Mouse (Mus musculus) intestine, embryonic 16.5 days (tissue): ENCODE measurements at regions not wholly inside any gene's neighbourhood (a gene's known extent, or its start where the extent isn't known, plus 50 kb on each side); places are given as distances from the start of the nearest gene placed in this dataset.

Experiments used
- ATAC-seq: fragments of 200-750 bp; cut with Nextera tagmentation; 2 replicates; pipeline ENCODE4 v1.8.0; 2017; ENCODE audit warnings: moderate TSS enrichment, moderate library complexity
- H3K27ac ChIP-seq: fragments of 300-500 bp; sonication (generic); 2 replicates; pipeline ENCODE4 v1.5.1; 2014; ENCODE audit warnings: mild to moderate bottlenecking, low read length
- H3K27me3 ChIP-seq: fragments of 300-500 bp; sonication (generic); replicated peaks from 2 replicates; pipeline ENCODE4 v1.6.1; 2014; ENCODE audit warnings: low read length, control low read depth, mixed read lengths; ENCODE audit not compliant: control insufficient read depth, insufficient read depth
- H3K36me3 ChIP-seq: fragments of 300-500 bp; sonication (generic); 2 replicates; pipeline ENCODE4 v1.6.1; 2014; ENCODE audit warnings: low read length, control low read depth; ENCODE audit not compliant: control insufficient read depth, insufficient read depth
- H3K4me1 ChIP-seq: fragments of 300-500 bp; sonication (generic); 2 replicates; pipeline ENCODE4 v1.6.1; 2014; ENCODE audit warnings: low read length, control low read depth, mixed read lengths; ENCODE audit not compliant: control insufficient read depth, insufficient read depth
- H3K4me2 ChIP-seq: fragments of 300-500 bp; sonication (generic); 2 replicates; pipeline ENCODE4 v1.6.1; 2014; ENCODE audit warnings: low read depth, low read length, control low read depth
- H3K4me3 ChIP-seq: fragments of 300-500 bp; sonication (generic); 2 replicates; pipeline ENCODE4 v1.5.1; 2014; ENCODE audit warnings: mild to moderate bottlenecking, low read length
- H3K9ac ChIP-seq: fragments of 300-500 bp; sonication (generic); 2 replicates; pipeline ENCODE4 v1.6.1; 2014; ENCODE audit warnings: low read depth, low read length
- H3K9me3 ChIP-seq: fragments of 300-500 bp; sonication (generic); 2 replicates; pipeline ENCODE4 v1.6.1; 2016; ENCODE audit warnings: low read length, control low read depth; ENCODE audit not compliant: control insufficient read depth
- WGBS: fragments of 180-500 bp; shearing (Covaris S2); extraction: QIAGEN DNeasy Blood & Tissue Kit; methylation state at CpG from one replicate; pipeline ENCODE4 v1.1.7; 2014; 5-methylcytosine and 5-hydroxymethylcytosine counted together

DNA sequence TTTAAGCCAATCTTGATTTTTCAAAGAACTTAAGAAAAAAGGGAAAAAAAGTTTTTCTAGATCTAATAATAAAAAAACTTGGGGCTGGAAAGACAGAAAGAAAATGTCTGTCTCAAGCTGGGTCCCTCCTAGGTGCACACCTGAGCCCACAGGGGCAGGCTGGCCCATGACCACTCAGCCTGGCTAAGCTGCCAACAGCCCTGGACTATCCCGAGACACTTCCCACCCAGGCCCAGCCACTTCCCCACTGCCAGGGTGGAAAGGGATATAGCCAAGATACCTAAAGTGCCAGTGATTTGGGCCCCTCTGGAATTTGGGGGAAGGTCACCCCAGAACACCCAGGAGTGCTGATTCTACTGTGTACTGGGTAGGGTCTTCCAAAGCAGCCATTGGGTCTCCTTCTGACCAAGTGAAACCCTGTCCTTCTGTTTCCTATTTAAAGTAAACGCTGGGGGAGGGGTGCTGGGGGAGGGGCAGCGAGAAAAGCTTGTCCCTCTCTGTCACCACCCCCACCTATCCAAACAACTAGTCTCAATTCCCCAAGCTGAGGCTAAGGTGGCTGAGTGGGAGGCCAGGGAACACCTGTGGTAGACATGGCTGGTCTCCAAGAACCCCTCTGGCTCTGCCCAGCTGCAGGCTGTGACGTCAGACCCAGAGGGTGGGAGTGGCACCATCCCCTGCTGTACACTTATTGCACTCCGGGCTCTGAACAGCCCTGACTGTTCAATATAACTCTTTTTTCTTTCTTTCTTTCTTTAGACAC, 62.6 kb downstream of the Mcfd2 start:
- Histone ChIP-seq H3K4me2 (no peak overlapping the region), H3K27me3 (no peaks in the 10 kb centered on the region), H3K9ac (no peak overlapping the region), H3K9me3 (no peaks in the 10 kb centered on the region), H3K36me3 (no peaks in the 10 kb centered on the region), H3K4me3 (no peak overlapping the region), H3K27ac (no peak overlapping the region), H3K4me1 (peaks cover 20% of the 10 kb centered on the region)
- ATAC-seq: peak; percentile 49; the same call in 1 of the 2 replicates
- 30% methylated on average over 5 of the region's 5 CpGs for WGBS

DNA sequence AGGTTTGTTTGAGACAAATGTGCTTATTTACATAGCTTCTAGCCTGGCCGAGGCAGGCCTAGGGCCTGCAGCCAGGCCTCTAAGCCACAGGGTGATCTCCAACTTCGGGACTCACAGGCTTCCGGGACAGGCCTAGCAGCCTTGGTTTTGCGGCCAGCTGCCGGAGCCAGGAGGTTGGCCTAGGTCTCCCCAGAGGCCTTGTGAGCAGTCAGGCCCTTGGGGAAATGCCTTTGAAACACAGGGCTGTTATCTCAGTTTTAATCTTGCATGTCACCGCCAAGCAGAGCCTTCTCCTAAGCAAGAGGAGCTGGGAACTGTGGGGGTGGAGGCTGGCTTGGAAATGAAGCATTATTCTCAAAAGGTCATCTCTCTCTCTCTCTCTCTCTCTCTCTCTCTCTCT, 63.2 kb downstream of the Mcfd2 start:
- H3K4me2 ChIP-seq: no peak overlapping the region
- H3K9me3 ChIP-seq: no peaks in the 10 kb centered on the region
- peak overlapping the region; percentile 30; the same call in 1 of the 2 replicates for H3K9ac ChIP-seq
- H3K4me3 ChIP-seq: no peak overlapping the region
- peaks cover 20% of the 10 kb centered on the region for H3K4me1 ChIP-seq
- 37% methylated on average over 6 of the region's 6 CpGs for WGBS
- ATAC-seq: no peak
- H3K27ac ChIP-seq: peak overlapping the region; percentile 69; the same call in 1 of the 2 replicates
- H3K36me3 ChIP-seq: no peaks in the 10 kb centered on the region
- H3K27me3 ChIP-seq: no peaks in the 10 kb centered on the region

GRCm38 (mm10) chr17:87200721-87201242, 65.0 kb downstream of the Mcfd2 start:
- Histone ChIP-seq H3K27ac (peak overlapping the region; percentile 58), H3K4me1 (peaks cover 20% of the 10 kb centered on the region)

GRCm38 (mm10) chr17:87200134-87200533, 65.6 kb downstream of the Mcfd2 start:
- no peak for ATAC-seq
- Histone ChIP-seq H3K4me2 (no peak overlapping the region), H3K4me1 (peaks cover 20% of the 10 kb centered on the region), H3K27me3 (no peaks in the 10 kb centered on the region), H3K36me3 (no peaks in the 10 kb centered on the region), H3K27ac (peak overlapping the region; percentile 58), H3K4me3 (no peak overlapping the region), H3K9ac (no peak overlapping the region), H3K9me3 (no peaks in the 10 kb centered on the region)
- WGBS: 82% methylated on average over 2 of the region's 2 CpGs

More at GRCm38 (mm10) chr17:87200721-87201242, 65.0 kb downstream of the Mcfd2 start:
- H3K36me3 ChIP-seq: no peaks in the 10 kb centered on the region
- H3K4me3 ChIP-seq: no peak overlapping the region
- no peaks in the 10 kb centered on the region for H3K9me3 ChIP-seq
- no peaks in the 10 kb centered on the region for H3K27me3 ChIP-seq
- ATAC-seq: peak; percentile 78
- no peak overlapping the region for H3K4me2 ChIP-seq
- H3K9ac ChIP-seq: no peak overlapping the region
- 42% methylated on average over 3 of the region's 3 CpGs for WGBS

DNA sequence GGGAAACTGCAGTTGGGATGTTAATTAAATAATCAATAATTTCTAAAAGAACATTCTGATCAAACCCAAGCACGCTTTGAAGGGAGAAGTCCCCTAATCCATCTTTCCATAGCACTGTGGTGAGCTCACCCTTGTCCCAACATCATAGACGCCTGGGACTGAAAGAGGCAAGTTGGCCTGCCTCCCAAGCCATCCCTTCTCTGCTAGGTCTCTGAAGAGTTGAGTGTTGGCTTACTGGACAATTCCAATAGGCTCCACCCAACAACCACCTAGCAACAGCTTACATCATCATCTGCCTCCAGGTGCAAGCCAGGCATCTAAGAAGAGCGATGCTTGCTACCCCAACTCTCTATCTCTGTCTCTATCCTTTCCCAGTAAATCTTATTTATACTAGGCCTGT, 66.6 kb downstream of the Mcfd2 start:
- peaks cover 20% of the 10 kb centered on the region for H3K4me1 ChIP-seq
- no peaks in the 10 kb centered on the region for H3K36me3 ChIP-seq
- H3K4me2 ChIP-seq: no peak overlapping the region
- no peak overlapping the region for H3K4me3 ChIP-seq
- no peak overlapping the region for H3K9ac ChIP-seq
- 72% methylated on average over 3 of the region's 3 CpGs for WGBS
- no peak overlapping the region for H3K27ac ChIP-seq
- no peaks in the 10 kb centered on the region for H3K27me3 ChIP-seq
- H3K9me3 ChIP-seq: no peaks in the 10 kb centered on the region
- ATAC-seq: no peak

DNA sequence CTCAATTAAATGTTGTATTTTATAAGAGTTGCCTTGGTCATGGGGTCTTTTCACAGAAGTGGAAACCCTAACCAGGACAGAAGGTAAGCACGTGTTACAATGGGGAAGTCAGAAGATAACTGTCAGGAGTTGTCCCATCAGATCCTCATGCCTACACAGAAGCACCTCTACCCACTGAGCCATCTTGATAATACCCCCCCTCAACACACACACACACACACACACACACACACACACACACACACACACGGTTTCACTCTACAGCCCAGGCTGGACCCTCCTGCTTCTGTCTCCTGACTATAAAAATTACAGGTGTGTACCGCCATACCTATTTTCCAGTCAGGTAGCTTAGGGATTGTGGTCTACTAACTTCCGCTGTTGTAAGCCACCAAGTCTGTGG, 68.3 kb downstream of the Mcfd2 start:
- H3K27ac ChIP-seq: no peak overlapping the region
- 94% methylated on average over 4 of the region's 4 CpGs for WGBS
- no peak for ATAC-seq
- H3K4me2 ChIP-seq: no peak overlapping the region
- no peaks in the 10 kb centered on the region for H3K36me3 ChIP-seq
- H3K4me1 ChIP-seq: peaks cover 18% of the 10 kb centered on the region
- H3K9ac ChIP-seq: no peak overlapping the region
- H3K9me3 ChIP-seq: peaks cover 4% of the 10 kb centered on the region; the same call in 1 of the 2 replicates
- H3K27me3 ChIP-seq: no peaks in the 10 kb centered on the region
- no peak overlapping the region for H3K4me3 ChIP-seq

GRCm38 (mm10) chr17:87194639-87195038, 71.1 kb downstream of the Mcfd2 start:
- H3K27me3 ChIP-seq: no peaks in the 10 kb centered on the region
- H3K4me3 ChIP-seq: no peak overlapping the region
- H3K36me3 ChIP-seq: no peaks in the 10 kb centered on the region
- no peak overlapping the region for H3K9ac ChIP-seq
- ATAC-seq: no peak
- H3K4me2 ChIP-seq: no peak overlapping the region
- 76% methylated on average over 11 of the region's 11 CpGs for WGBS
- 0 out of 2 replicates have a peak, but pooled peaks cover 4% of the 10 kb centered on the region for H3K4me1 ChIP-seq
- H3K27ac ChIP-seq: no peak overlapping the region
- H3K9me3 ChIP-seq: peaks cover 8% of the 10 kb centered on the region; the same call in 1 of the 2 replicates

- Histone ChIP-seq H3K36me3 (no peaks in the 10 kb centered on the region), H3K4me3 (no peak overlapping the region), H3K4me2 (no peak overlapping the region), H3K9ac (no peak overlapping the region), H3K27me3 (no peaks in the 10 kb centered on the region), H3K27ac (no peak overlapping the region), H3K4me1 (no peaks in the 10 kb centered on the region), H3K9me3 (peaks cover 8% of the 10 kb centered on the region; the same call in 1 of the 2 replicates)
- whole genome bisulfite sequencing: 17% methylated on average over 7 of the region's 7 CpGs
- no peak for ATAC-seq
Observed at GRCm38 (mm10) chr17:87193482-87193881, 72.3 kb downstream of the Mcfd2 start.

- no peak for ATAC-seq
- no peaks in the 10 kb centered on the region for H3K27me3 ChIP-seq
- no peaks in the 10 kb centered on the region; the same call in 1 of the 2 replicates for H3K4me1 ChIP-seq
- H3K36me3 ChIP-seq: no peaks in the 10 kb centered on the region
- peaks cover 8% of the 10 kb centered on the region; the same call in 1 of the 2 replicates for H3K9me3 ChIP-seq
- no peak overlapping the region for H3K27ac ChIP-seq
- no peak overlapping the region for H3K4me2 ChIP-seq
- H3K9ac ChIP-seq: no peak overlapping the region
- no peak overlapping the region for H3K4me3 ChIP-seq
- WGBS: 66% methylated on average over 3 of the region's 3 CpGs
Observed at GRCm38 (mm10) chr17:87189670-87190069, 76.1 kb downstream of the Mcfd2 start.
